Mouse (Mus musculus): ENCODE results near the gene Svep1. TPM values are rescaled to one million over a fixed set of nuclear protein-coding genes. Genes with fewer than 3 reads are reported as not detected.
A peak's percentile ranks its signal among the peaks of the same experiment; 100 is the strongest.

Svep1 gene
- 0.22 and 0.33 TPM in 2 replicates for polyA plus RNA-seq (2015; fragmentation: Nextera tagmentation; extraction: Ambion mirVana)

GRCm38 (mm10) chr4:58206115-58206945 is at the start of gene Svep1:
Svep1 (minus strand) TSS chr4:58206859.
- peak; percentile 65 for ATAC-seq
- Histone ChIP-seq H3K4me2 (peak within 1 kb of the TSS; percentile 92), H3K27ac (no peak within 1 kb of the TSS), H3K27me3 (peaks cover 36% of the 10 kb centered on the region), H3K9ac (peak within 1 kb of the TSS; percentile 53), H3K36me3 (ENCODE audit: poor library complexity, severe bottlenecking) (no peaks in the 10 kb centered on the region), H3K9me3 (replicated peaks) (no peaks in the 10 kb centered on the region), H3K4me3 (peak within 1 kb of the TSS; percentile 49), H3K4me1 (peaks cover 12% of the 10 kb centered on the region)
- WGBS: under 1% methylated on average over 47 of the region's 47 CpGs

- Histone ChIP-seq H3K36me3 (ENCODE audit: poor library complexity, severe bottlenecking) (no peaks in the 10 kb centered on the region), H3K9ac (no peak overlapping the region), H3K4me2 (no peak overlapping the region), H3K27me3 (no peaks in the 10 kb centered on the region), H3K27ac (no peak overlapping the region), H3K9me3 (replicated peaks) (no peaks in the 10 kb centered on the region), H3K4me3 (no peak overlapping the region), H3K4me1 (no peaks in the 10 kb centered on the region)
- no peak for ATAC-seq
- WGBS: 41% methylated on average over 5 of the region's 5 CpGs
Observed at GRCm38 (mm10) chr4:58253410-58253809, 46.8 kb upstream of the Svep1 start.

- Histone ChIP-seq H3K9me3 (replicated peaks) (no peaks in the 10 kb centered on the region), H3K36me3 (ENCODE audit: poor library complexity, severe bottlenecking) (no peaks in the 10 kb centered on the region), H3K4me2 (no peak overlapping the region), H3K4me1 (no peaks in the 10 kb centered on the region), H3K4me3 (no peak overlapping the region), H3K27ac (no peak overlapping the region), H3K27me3 (no peaks in the 10 kb centered on the region), H3K9ac (no peak overlapping the region)
- ATAC-seq: no peak
- 86% methylated on average over 3 of the region's 3 CpGs for WGBS
Observed at GRCm38 (mm10) chr4:58252381-58252780, 45.7 kb upstream of the Svep1 start.

- no peak overlapping the region for H3K4me3 ChIP-seq
- H3K27ac ChIP-seq: no peak overlapping the region
- WGBS: 93% methylated on average over 1 of the region's 1 CpGs
- ATAC-seq: no peak
- no peak overlapping the region for H3K4me2 ChIP-seq
- no peak overlapping the region for H3K9ac ChIP-seq
- H3K4me1 ChIP-seq: no peaks in the 10 kb centered on the region
- no peaks in the 10 kb centered on the region for H3K9me3 ChIP-seq (replicated peaks)
- H3K36me3 ChIP-seq (ENCODE audit: poor library complexity, severe bottlenecking): no peaks in the 10 kb centered on the region
- no peaks in the 10 kb centered on the region for H3K27me3 ChIP-seq
Observed at GRCm38 (mm10) chr4:58245544-58245943, 38.9 kb upstream of the Svep1 start.

- Histone ChIP-seq H3K27ac (no peak overlapping the region), H3K4me3 (no peak overlapping the region), H3K36me3 (ENCODE audit: poor library complexity, severe bottlenecking) (no peaks in the 10 kb centered on the region), H3K4me1 (no peaks in the 10 kb centered on the region), H3K9me3 (replicated peaks) (no peaks in the 10 kb centered on the region), H3K27me3 (no peaks in the 10 kb centered on the region), H3K4me2 (no peak overlapping the region), H3K9ac (no peak overlapping the region)
- no peak for ATAC-seq
- WGBS: 87% methylated on average over 7 of the region's 7 CpGs
Observed at GRCm38 (mm10) chr4:58240416-58240815, 33.8 kb upstream of the Svep1 start.

GRCm38 (mm10) chr4:58235828-58236227 is 29.2 kb upstream of the Svep1 start:
- Histone ChIP-seq H3K9ac (no peak overlapping the region), H3K27ac (no peak overlapping the region), H3K9me3 (replicated peaks) (no peaks in the 10 kb centered on the region), H3K36me3 (ENCODE audit: poor library complexity, severe bottlenecking) (no peaks in the 10 kb centered on the region), H3K4me3 (no peak overlapping the region), H3K4me2 (no peak overlapping the region), H3K4me1 (no peaks in the 10 kb centered on the region), H3K27me3 (no peaks in the 10 kb centered on the region)
- no peak for ATAC-seq
- WGBS: 67% methylated on average over 6 of the region's 6 CpGs

- H3K4me1 ChIP-seq: no peaks in the 10 kb centered on the region
- H3K27me3 ChIP-seq: no peaks in the 10 kb centered on the region
- 96% methylated on average over 2 of the region's 2 CpGs for WGBS
- no peak overlapping the region for H3K27ac ChIP-seq
- no peak overlapping the region for H3K4me3 ChIP-seq
- no peaks in the 10 kb centered on the region for H3K36me3 ChIP-seq (ENCODE audit: poor library complexity, severe bottlenecking)
- no peak for ATAC-seq
- H3K9ac ChIP-seq: no peak overlapping the region
- H3K4me2 ChIP-seq: no peak overlapping the region
- no peaks in the 10 kb centered on the region for H3K9me3 ChIP-seq (replicated peaks)
Observed at GRCm38 (mm10) chr4:58223499-58223898, 16.8 kb upstream of the Svep1 start.

GRCm38 (mm10) chr4:58211374-58211773 is 4.7 kb upstream of the Svep1 start:
- Histone ChIP-seq H3K9ac (no peak overlapping the region), H3K4me2 (no peak overlapping the region), H3K9me3 (replicated peaks) (no peaks in the 10 kb centered on the region), H3K36me3 (ENCODE audit: poor library complexity, severe bottlenecking) (no peaks in the 10 kb centered on the region), H3K4me3 (no peak overlapping the region), H3K27me3 (peaks cover 18% of the 10 kb centered on the region), H3K27ac (no peak overlapping the region), H3K4me1 (peaks cover 3% of the 10 kb centered on the region; the same call in 1 of the 2 replicates)
- ATAC-seq: no peak
- WGBS: 52% methylated on average over 6 of the region's 6 CpGs

GRCm38 (mm10) chr4:58210557-58211090 is 4.0 kb upstream of the Svep1 start:
- H3K9ac ChIP-seq: no peak overlapping the region
- no peak overlapping the region for H3K4me2 ChIP-seq
- no peak overlapping the region for H3K4me3 ChIP-seq
- H3K9me3 ChIP-seq (replicated peaks): no peaks in the 10 kb centered on the region
- no peak for ATAC-seq
- 65% methylated on average over 5 of the region's 5 CpGs for WGBS
- H3K27ac ChIP-seq: no peak overlapping the region
- peaks cover 26% of the 10 kb centered on the region for H3K27me3 ChIP-seq
- H3K4me1 ChIP-seq: peaks cover 10% of the 10 kb centered on the region
- no peaks in the 10 kb centered on the region for H3K36me3 ChIP-seq (ENCODE audit: poor library complexity, severe bottlenecking)

- H3K4me1 ChIP-seq: peaks cover 12% of the 10 kb centered on the region
- H3K27ac ChIP-seq: no peak overlapping the region
- peak overlapping the region; percentile 92 for H3K4me2 ChIP-seq
- ATAC-seq: peak; percentile 24; the same call in 1 of the 2 replicates
- H3K27me3 ChIP-seq: peaks cover 36% of the 10 kb centered on the region
- no peaks in the 10 kb centered on the region for H3K9me3 ChIP-seq (replicated peaks)
- under 1% methylated on average over 31 of the region's 31 CpGs for WGBS
- H3K36me3 ChIP-seq (ENCODE audit: poor library complexity, severe bottlenecking): no peaks in the 10 kb centered on the region
- H3K9ac ChIP-seq: peak overlapping the region; percentile 53
- H3K4me3 ChIP-seq: peak overlapping the region; percentile 49
Observed at GRCm38 (mm10) chr4:58205750-58206114, 927 bp downstream of the Svep1 start.

- WGBS: 77% methylated on average over 2 of the region's 2 CpGs
- ATAC-seq: no peak
- Histone ChIP-seq H3K9ac (no peak overlapping the region), H3K4me2 (no peak overlapping the region), H3K36me3 (ENCODE audit: poor library complexity, severe bottlenecking) (no peaks in the 10 kb centered on the region), H3K9me3 (replicated peaks) (no peaks in the 10 kb centered on the region), H3K4me1 (peaks cover 12% of the 10 kb centered on the region), H3K4me3 (no peak overlapping the region), H3K27me3 (peaks cover 21% of the 10 kb centered on the region), H3K27ac (no peak overlapping the region)
Observed at GRCm38 (mm10) chr4:58201703-58202102, 5.0 kb downstream of the Svep1 start.

- ATAC-seq: no peak
- H3K4me1 ChIP-seq: peaks cover 4% of the 10 kb centered on the region
- H3K9ac ChIP-seq: no peak overlapping the region
- no peak overlapping the region for H3K27ac ChIP-seq
- WGBS: 79% methylated on average over 4 of the region's 4 CpGs
- H3K27me3 ChIP-seq: peaks cover 13% of the 10 kb centered on the region
- H3K36me3 ChIP-seq (ENCODE audit: poor library complexity, severe bottlenecking): no peaks in the 10 kb centered on the region
- H3K4me3 ChIP-seq: no peak overlapping the region
- H3K9me3 ChIP-seq (replicated peaks): no peaks in the 10 kb centered on the region
- H3K4me2 ChIP-seq: no peak overlapping the region
Observed at GRCm38 (mm10) chr4:58200826-58201225, 5.8 kb downstream of the Svep1 start.

Data from forebrain, embryonic 13.5 days (tissue).